Mouse (Mus musculus): ENCODE results near the gene Epor. TPM values are rescaled to one million over a fixed set of nuclear protein-coding genes. Genes with fewer than 3 reads are reported as not detected.

The Epor gene
- total RNA-seq, 2 experiments from 2014 or later, result 0.21 TPM; not detected in 1

DNA sequence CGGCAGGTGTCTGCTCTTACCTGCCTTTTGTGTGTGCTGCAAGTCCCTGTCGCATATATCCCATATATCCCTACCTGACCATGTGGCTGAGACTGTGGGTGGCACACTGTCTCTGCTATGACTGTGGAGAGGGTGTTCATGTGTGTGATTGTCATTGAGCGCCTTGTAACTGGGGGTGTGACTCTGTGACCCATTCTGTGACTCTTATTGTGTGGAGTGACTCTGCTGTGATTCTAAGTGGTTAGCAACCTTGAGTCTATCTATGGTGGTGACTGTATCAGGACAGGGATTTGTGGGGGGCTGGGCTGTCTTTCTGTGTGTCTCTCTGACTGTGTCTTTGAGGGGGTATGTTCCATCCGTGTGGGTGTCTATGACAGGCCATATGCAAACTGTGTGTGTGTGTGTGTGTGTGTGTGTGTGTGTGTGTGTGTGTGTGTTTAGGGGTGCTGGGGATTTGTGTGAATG is 25.6 kb downstream of the Epor start:
- no peak for DNase-seq (ENCODE audit: low spot score)

DNA sequence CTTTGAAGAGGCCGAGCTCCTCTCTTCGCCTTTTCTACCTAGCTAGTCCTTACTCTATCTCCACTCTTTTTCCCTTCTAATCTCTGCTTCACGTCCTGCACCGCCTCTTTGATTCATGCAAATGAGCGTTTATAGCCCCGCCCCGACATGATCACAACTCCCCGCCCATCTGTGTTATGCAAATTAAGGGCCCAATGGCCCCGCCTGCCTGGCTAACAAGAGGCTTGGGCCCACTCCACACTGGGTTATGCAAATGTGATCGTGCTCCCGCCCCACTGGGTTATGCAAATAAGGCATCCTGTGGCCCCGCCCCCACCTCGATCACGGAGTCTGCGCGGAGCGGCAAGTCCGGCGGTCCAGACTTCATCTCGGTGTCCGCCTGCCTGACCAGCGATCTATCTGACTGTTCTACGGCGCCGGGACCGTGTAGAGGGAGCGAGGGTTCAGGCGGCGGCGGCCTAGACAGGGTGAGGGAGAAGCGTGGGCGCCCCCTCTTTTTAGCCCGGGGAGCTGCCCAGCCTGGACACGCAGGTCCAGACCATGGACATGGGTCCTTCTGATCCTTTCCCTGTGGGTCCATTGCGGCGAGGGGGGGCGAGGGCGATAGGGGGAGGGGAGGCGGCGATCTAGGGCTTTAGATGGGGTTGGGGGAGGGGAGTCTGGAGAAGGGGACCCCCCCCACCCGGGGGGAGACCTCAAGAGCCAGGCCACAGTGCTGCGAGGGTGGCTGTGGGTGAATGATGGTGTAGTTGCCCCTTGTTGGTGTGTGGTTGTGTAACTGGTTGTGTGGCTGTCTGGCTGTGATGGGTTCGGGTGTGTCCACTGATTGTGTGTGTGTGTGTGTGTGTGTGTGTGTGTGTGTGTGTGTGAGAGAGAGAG is 26.4 kb downstream of the Epor start, which contains the start of gene Plppr2:
TSS of gene Plppr2 (plus strand) at position 342 of the 879 bp plus-strand sequence.
- peak; percentile 91 for DNase-seq (ENCODE audit: low spot score)

DNA sequence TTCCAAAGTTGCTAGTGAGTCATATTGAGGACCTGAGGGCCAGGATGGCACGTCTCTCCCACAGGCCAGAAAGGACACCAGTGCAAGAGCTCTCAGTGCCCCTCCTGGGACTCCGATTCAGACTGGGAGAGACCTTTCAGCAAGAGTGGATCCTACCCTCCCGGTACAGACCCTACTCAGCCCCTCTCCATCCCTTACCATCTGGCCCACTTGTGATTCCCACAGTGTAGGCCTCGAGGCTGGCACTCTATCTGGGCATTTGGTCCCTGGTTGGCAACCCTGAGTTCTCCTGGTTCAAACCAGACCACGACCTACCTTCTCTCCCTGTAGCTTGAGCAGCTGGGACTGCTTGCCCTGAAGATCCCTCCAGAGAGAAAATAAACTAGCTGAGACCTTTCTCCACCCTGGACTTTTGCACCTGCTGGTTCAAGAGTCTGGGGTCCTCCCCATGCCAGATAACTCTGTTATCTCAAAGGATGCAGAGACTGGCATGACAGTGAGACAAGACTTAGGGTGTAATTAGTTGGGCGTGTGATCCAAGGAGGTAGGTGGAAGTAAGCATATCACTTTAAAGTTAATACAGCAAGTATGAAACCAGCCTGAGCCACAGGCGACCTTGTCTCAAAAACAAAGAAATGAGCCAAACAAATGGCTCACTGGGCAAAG is 27.7 kb downstream of the Epor start:
- DNase-seq (ENCODE audit: low spot score), result no peak

DNA sequence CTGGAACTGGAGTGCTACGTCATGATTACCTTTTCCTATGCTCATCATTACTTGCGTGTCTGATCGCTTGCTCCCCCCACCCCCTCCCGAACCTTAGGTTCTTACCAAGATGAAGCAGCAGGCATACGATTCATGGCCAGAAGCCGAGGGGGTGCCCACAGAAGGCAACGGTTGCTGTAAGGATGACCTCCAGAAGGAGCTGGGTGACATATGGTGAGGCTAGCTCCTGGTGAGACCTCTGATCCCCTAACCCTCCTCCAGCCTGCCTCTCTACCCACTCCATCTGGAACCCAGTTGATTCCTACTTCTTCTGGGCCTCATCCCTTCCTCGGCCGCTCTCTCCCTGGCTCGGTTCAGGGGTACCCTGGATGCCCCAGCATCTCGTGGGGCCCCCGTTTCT is 29.3 kb downstream of the Epor start:
- no peak for DNase-seq (ENCODE audit: low spot score)

DNA sequence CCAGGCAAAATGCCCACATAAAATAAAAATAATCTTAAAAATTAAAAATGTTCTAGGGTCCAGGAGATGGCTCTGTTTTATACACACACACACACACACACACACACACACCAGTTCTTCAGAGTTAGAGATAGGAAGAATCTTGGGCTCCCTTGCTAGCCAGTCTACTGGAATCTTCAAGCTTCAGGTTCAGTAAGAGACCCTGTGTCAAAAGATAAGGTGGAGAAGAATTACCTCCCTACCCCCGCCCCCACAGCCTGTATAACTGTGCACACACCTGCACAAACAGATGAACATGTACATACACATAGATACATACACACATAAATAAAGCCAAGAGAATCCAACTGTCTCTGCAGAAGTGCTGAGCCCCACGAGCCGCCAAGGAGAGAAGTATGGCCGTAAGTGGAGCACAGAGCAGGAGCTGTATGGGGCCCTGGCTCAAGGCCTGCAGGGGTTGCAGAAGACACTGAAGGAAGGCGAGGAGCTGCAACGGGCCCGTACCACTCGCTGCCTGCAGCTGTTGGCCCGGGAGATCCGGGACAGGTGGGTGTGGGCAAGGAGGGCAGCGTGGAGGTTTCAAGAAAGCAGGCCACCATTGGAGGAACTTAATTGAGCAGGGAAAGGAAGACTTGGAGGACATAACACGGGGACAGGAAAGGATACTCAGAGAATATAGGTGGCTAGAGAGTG is 30.7 kb downstream of the Epor start:
- no peak for DNase-seq (ENCODE audit: low spot score)

DNA sequence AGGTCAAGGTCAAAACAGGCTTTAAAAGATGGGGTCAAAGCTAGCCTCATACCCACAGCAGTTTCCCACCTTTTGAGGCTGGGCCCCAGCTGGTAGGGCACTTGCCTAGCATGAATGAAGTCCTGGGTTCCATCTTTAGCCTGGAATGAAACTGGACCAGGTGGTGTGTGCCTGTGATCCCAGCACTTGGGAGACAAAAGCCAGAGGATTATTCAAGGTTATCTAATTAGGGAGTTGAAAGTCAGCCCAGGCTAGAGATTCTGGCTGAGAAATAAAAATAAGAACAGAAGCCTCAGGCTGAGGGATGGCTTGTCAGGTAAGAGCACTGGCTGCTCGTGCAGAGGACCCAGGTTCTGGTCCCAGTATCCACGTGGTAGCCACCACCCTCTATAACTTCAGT is 31.3 kb downstream of the Epor start:
- DNase-seq (ENCODE audit: low spot score), result no peak

DNA sequence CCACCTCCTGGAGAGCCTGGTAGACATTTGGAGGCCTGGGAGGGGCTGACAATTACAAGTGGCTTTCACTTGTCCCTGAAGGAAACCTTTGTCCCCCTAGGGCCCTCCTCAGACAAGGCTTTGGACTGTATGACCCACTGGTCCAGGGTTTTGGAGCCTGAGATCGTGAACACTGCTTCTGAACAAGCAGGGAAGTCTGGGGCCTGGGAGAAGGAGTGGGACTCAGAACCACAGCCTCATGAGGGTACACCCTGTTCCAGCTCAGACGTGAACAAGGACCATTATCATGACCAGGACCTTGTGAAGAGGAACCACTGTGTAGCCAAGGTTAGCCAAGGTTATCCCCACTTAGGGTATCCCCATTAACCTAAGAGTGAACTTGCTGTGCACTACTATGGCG is 34.1 kb downstream of the Epor start:
- DNase-seq (ENCODE audit: low spot score), result no peak

DNA sequence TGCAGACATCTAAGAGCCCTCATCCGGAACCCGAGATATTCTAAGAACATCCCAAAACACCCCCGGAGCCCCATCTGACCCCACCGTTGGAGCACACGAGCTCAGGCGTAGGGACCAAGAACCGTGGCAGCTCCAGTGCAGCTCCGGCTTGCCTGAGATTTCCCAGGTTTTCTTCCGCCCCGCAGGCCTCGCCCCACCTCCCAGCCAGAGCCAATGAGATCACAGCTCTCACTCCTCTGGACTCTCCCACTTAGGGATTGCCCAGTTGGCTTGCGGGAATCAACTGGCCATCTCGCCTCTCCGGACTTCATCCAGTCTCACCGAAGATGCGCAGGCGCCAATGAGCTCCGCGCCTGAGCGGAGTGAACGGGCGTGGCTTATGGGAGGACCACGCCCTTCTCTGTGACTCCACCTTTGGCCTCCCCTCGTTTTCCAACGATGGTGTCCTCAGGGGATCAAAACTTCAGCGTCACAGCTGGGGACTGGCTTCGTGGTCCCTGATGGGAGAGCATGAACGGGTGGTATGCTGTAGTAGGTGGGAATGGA is 36.0 kb downstream of the Epor start, which contains the start of the genes Ccdc159 and Tmem205:
TSS of gene Ccdc159 (plus strand) at position 264 of the 546 bp plus-strand sequence.
TSS of gene Tmem205 (minus strand) at position 349 of the 546 bp plus-strand sequence.
- peak; percentile 92 for DNase-seq (ENCODE audit: low spot score)

DNA sequence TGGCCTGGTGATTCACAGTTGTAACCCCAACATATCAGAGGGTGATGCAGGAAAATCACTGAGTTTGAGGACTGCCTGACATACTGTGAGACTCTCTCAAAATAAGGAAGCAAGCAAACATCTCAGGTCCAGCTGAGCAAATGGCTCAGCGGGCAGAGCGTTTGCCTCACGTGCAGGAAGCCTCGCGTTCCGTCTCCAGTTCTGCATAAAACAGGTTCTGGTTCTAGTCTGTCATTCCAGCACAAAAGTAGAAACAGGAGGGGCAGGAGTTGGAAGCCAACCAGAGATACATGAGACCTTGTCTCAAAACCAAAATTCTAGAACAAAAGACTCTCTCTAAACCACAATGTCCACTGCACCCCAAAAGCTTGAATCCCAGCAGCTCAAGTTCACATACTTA is 36.5 kb downstream of the Epor start:
- no peak for DNase-seq (ENCODE audit: low spot score)

DNA sequence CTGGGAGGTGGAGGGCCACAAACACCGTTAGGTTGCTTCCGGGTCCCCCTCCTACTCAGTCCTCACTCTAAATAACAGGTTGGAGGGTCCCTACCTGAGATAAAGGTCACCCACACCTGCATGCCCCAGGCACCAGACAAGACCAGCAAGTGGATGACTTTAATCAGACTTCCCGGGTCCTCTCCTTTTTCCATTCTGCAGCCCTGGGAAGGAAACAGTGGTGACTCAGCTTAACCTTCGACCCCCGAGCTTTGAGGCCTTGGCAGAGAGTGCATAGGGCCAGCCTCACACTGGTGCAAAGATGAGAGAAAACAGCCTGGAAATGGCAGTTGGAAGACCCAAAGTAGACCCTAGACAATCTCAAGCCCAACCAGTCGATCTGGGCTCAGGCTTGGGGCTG is 37.2 kb downstream of the Epor start:
- no peak for DNase-seq (ENCODE audit: low spot score)

DNA sequence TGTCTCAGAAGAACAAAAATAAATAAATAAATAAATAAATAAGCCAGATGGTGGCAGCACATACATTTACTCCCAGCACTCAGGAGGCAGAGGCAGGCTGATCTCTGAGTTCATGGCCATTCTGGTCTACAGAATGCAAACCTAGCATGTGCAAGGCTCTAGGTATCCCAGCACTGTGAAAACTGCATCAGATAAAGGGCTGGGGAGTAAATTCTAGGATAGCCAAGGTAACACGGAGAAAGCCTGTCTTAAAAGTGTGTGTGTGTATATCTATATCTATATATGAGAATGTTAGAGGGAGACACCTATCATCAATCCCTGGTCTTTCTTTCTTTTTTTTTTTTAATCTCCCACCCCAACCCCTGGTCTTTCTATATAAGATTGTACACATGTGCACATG is 37.8 kb downstream of the Epor start:
- no peak for DNase-seq (ENCODE audit: low spot score)

DNA sequence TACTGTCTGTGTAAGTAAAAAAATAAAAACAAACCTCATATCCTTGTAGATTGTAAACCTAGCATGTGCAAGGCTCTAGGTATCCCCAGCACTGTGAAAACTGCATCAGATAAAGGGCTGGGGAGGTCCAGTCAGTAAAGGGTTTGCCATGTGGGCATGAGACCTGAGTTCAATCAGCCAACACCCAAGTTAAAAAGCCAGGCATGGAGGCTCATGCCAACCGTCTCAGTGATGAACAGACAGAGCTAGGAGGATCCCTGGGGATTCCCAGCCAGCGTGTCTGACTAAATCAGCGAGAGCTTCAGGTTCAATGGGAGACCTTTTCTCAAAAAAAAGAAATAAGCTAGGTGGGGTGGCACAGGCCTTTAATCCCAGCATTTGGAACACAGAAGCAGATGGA is 38.3 kb downstream of the Epor start:
- DNase-seq (ENCODE audit: low spot score), result no peak

DNA sequence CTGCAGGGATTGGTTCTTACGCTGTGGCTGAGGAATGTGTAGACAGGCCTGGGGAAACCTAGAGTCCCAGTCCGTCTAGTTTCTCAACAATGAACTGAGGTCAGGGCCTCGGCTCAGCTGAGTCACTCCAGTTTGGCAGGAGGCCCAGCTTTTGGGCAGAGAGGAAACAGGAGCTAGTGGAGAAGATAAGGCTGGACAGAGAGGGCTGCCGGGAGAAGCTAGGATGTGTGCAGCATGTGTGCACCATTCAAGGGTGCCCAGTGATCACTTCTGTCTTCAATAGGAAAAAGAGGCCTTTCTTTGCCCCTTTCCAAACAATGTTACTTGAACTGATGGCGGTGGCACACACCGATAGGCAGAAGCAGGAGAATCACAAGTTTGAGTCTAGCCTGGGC is 39.2 kb downstream of the Epor start:
- DNase-seq (ENCODE audit: low spot score), result peak; percentile 91

DNA sequence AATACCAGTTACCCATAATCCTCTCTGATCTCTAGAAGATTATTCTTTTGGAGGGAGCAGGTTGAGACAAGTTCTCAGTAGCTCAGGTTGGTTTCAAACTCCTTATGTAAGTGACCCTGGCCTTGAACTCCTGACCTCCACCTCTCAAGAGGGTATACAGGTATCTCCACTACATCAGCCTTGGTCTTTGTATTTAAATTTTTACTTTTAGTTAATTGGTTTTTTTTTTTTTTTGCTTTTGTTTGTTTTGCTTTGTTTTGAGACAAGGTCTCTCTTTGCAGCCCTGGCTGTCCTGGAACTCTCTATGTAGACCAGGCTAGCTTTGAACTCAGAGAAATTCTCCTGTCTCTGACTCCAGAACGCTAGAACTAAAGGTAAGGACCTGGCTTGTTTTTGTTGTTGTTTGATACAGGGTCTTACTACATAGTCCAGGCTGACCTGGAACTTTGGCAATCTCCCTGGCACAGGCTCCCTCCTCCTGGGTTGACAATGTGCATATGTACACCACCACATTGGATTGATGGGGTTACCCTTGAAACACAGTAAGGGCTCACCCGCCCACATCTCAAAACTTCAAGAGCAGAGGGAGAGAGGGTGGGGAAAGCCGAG is 39.7 kb downstream of the Epor start:
- DNase-seq (ENCODE audit: low spot score), result no peak

DNA sequence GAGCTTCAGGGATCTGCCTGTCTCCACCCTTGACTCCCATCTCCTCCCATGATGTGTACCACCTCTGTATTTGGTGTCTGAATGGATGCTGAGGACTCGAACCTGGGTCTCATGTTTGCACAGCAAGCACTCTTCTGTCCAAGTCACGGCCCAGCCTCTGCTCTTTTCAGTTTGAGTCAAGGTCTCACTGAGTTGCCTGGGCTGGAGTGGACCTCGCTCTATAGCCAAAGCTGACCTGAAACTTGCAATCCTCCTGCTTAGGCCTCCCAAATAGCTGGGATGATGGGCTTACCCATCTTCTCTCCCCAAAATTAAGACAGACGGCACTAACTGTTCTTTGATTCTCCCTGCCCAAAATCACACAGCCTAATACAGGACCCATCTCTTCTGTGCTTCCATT is 40.3 kb downstream of the Epor start:
- DNase-seq (ENCODE audit: low spot score), result no peak

DNA sequence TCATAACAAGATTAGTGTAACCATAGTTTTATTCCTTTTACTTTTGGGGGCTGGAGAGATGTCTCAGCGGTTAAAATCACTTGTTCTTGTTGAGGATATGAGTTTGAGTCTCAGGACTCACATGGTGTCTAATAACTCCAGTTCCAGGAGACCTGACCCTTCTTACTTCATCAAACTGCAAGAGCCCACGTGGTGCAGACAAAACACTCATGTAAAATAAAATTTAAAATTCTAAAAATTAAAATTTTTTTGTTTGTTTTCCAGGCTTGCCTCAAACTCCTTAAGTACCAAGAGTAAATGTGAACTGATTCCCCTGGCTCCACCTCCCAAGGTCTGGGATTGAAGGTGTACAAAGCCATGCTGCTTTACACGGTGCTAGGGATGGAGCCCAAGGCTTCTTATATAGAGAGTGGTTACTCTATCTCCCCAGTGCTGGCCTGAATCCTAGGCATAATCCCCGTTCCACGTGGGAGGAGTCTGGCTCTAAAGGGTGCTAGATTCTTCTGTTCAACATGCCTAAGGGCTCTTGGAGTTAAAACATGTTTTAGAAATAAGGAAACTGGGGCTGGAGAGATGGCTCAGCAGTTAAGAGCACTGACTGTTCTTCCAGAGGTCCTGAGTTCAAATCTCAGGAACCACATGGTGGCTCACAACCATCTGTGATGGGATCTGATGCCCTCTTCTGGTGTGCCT is 44.5 kb downstream of the Epor start:
- no peak for DNase-seq (ENCODE audit: low spot score)

DNA sequence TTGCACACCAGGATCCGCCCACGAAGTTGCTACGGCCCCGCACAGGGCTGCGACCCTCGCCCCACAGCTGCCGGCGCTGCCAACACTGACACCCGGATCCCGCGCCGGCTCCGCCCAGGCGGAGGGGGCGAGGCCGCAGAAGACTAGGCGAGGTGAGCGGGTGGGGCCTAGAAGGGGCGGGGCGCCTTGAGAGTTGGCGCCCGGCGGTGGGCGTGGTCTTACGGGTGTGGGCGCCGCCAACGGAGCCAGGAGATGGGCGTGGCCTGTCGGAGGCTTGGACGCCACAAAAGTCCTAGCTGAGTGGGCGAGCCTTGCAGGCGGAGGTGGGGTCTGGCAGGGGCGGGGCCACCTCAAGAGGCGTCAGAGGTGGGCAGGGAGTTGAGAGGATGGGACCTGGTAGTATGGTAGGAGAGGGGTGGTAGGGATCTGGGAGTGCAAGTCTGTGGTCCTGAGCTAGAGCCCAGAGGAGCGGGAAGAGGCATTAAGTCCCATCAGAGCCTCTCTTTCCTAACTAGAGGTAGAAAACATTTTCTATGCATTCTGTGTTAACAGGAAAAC is 45.2 kb downstream of the Epor start, which contains the start of gene Rab3d:
TSS of gene Rab3d (minus strand) at position 158 of the 558 bp plus-strand sequence.
- DNase-seq (ENCODE audit: low spot score), result peak; percentile 91

DNA sequence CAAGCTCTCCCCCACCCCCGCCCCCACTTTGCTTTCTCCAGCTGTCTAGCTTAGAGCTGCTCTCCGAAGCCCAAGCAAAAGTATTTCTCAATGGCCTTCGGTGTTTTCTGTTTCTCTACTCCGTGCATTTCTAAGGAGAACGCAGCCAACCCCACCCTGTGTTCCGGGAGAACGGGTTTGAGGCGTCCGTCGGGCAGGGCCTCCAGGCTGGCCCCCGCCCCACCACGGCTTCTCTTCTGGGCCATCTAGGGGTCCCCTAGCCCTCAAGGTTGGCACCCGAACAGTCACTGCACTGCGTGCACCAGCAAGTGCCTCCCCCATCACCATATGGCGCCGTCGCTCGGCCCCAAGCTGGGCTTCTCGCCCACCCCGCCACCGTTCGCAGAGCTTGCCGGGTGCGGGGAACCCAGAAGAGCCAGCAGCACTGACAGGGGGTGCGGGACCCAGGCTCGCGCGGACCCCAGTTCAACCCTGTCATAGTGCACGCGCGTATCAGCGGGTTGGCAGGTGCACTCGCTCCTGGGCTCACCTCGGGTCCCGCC is 45.7 kb downstream of the Epor start:
- DNase-seq (ENCODE audit: low spot score), result no peak

DNA sequence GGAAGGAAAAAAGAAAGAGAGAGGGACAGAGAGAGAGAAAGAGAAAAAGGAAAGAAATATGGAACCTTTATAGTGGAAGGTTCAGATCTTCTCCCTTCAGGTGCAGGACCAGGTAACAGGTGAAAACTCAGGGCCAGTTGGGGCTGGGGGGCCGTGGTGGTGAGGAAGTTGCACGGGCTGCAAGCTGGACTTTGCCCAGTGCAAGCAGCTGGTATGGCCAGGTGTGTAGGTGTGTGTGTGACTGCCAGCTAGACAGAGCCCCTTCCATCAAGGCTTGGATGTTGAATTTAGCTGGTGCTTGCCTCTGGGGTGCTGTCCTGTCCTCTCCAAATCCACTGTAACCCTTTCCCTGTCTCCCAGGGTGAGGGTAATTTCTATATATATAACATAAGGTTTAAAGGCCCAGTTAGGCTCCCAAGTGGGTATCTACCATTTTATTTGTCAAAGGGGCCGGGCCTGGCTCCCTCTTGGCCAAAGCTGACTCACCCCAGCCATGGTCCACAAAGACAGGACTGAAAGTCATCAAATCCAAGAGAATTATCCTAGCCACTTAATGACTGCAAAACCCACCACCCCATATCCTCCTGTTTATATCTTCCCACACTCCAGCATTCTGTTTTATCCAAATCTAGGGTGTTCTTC is 46.3 kb downstream of the Epor start:
- no peak for DNase-seq (ENCODE audit: low spot score)
